Mouse (Mus musculus) stomach, embryonic 14.5 days (tissue): ENCODE results near the gene Pros1. TPM values are rescaled to one million over a fixed set of nuclear protein-coding genes. Genes with fewer than 3 reads are reported as not detected.

Experiments
- ATAC-seq: fragments of 200-750 bp; cut with Nextera tagmentation; 2 replicates; pipeline ENCODE4 v1.8.0; 2017; ENCODE audit warnings: low read depth, moderate TSS enrichment; ENCODE audit not compliant: insufficient number of reproducible peaks, insufficient read depth, low FRiP score
- H3K27ac ChIP-seq: fragments of 300-500 bp; sonication (generic); 2 replicates; pipeline ENCODE4 v1.5.1; 2014; ENCODE audit warnings: mild to moderate bottlenecking, low read length, moderate library complexity, mixed read lengths
- H3K27me3 ChIP-seq: fragments of 300-500 bp; sonication (generic); 2 replicates; pipeline ENCODE4 v1.6.1; 2014; ENCODE audit warnings: low read length, control low read depth, mixed read lengths; ENCODE audit not compliant: control insufficient read depth, insufficient read depth
- H3K36me3 ChIP-seq: fragments of 300-500 bp; sonication (generic); 2 replicates; pipeline ENCODE4 v1.6.1; 2014; ENCODE audit warnings: mild to moderate bottlenecking, control low read depth, low read length, moderate library complexity, mixed read lengths; ENCODE audit not compliant: control insufficient read depth, insufficient read depth
- H3K4me1 ChIP-seq: fragments of 300-500 bp; sonication (generic); 2 replicates; pipeline ENCODE4 v1.6.1; 2014; ENCODE audit warnings: low read length, control low read depth, mixed read lengths; ENCODE audit not compliant: control insufficient read depth, insufficient read depth
- H3K4me2 ChIP-seq: fragments of 300-500 bp; sonication (generic); replicated peaks from 2 replicates; pipeline ENCODE4 v1.6.1; 2014; ENCODE audit warnings: low read depth, low read length, control low read depth
- H3K4me3 ChIP-seq: fragments of 300-500 bp; sonication (generic); 2 replicates; pipeline ENCODE4 v1.5.1; 2014; ENCODE audit warnings: low read depth, low read length, control low read depth
- H3K9ac ChIP-seq: fragments of 300-500 bp; sonication (generic); replicated peaks from 2 replicates; pipeline ENCODE4 v1.6.1; 2014; ENCODE audit warnings: low read depth, mild to moderate bottlenecking, control low read depth, low read length, moderate library complexity, mixed read lengths
- H3K9me3 ChIP-seq: fragments of 300-500 bp; sonication (generic); 2 replicates; pipeline ENCODE4 v1.6.1; 2016; ENCODE audit warnings: low read depth, low read length, control low read depth; ENCODE audit not compliant: control insufficient read depth
- WGBS: fragments of 180-500 bp; shearing (Covaris S2); extraction: QIAGEN DNeasy Blood & Tissue Kit; methylation state at CpG from one replicate; pipeline ENCODE4 v1.1.7; 2014; 5-methylcytosine and 5-hydroxymethylcytosine counted together
- polyA plus RNA-seq: library from polyadenylated mRNA; unstranded; fragments of >200 nt; fragmentation: Nextera tagmentation; extraction: Ambion mirVana; gene quantifications from 2 replicates; pipeline ENCODE4 v1.2.1, GENCODE M21; 2014

Pros1 gene
- polyA plus RNA-seq, 1 experiment from 2014 or later, result 31.8 TPM

DNA sequence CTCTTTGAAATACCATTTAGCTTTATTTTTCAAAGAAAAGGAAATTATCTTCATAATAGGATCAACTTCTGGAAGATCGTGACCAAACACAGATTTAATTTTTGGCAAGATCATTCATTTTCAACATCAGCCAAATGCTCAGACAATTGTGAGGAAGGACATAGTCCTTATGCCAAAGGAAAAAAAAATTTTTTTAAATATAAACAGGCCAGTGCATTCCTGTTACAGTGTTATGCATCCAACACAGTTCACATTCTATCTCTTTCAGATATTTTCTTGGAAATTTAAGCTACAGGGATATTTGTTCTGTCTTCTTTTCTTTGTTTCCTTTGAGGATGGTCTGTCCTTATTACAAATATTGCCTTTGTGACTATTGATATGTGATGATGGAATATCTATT, 57.3 kb downstream of the Pros1 start:
- Histone ChIP-seq H3K9me3 (no peaks in the 10 kb centered on the region), H3K9ac (no peak overlapping the region), H3K36me3 (no peaks in the 10 kb centered on the region), H3K4me2 (no peak overlapping the region), H3K27ac (no peak overlapping the region), H3K4me1 (no peaks in the 10 kb centered on the region), H3K27me3 (no peaks in the 10 kb centered on the region), H3K4me3 (no peak overlapping the region)
- ATAC-seq, result no peak
- 71% methylated on average over 1 of the region's 1 CpGs for WGBS

- WGBS, result 58% methylated on average over 2 of the region's 2 CpGs
- no peak for ATAC-seq
Observed at GRCm38 (mm10) chr16:62912246-62912645, 58.1 kb downstream of the Pros1 start.

GRCm38 (mm10) chr16:62915530-62915929, 61.4 kb downstream of the Pros1 start:
- Histone ChIP-seq H3K4me3 (no peak overlapping the region), H3K27me3 (no peaks in the 10 kb centered on the region), H3K4me2 (no peak overlapping the region), H3K27ac (no peak overlapping the region), H3K36me3 (no peaks in the 10 kb centered on the region; the same call in 1 of the 2 replicates), H3K9me3 (no peaks in the 10 kb centered on the region), H3K4me1 (no peaks in the 10 kb centered on the region), H3K9ac (no peak overlapping the region)
- ATAC-seq, result no peak
- 86% methylated on average over 5 of the region's 5 CpGs for WGBS

More at GRCm38 (mm10) chr16:62912246-62912645, 58.1 kb downstream of the Pros1 start:
- no peaks in the 10 kb centered on the region for H3K4me1 ChIP-seq
- no peaks in the 10 kb centered on the region for H3K27me3 ChIP-seq
- no peak overlapping the region for H3K4me2 ChIP-seq
- no peaks in the 10 kb centered on the region for H3K36me3 ChIP-seq
- H3K9me3 ChIP-seq, result no peaks in the 10 kb centered on the region
- no peak overlapping the region for H3K27ac ChIP-seq
- no peak overlapping the region for H3K4me3 ChIP-seq
- no peak overlapping the region for H3K9ac ChIP-seq

DNA sequence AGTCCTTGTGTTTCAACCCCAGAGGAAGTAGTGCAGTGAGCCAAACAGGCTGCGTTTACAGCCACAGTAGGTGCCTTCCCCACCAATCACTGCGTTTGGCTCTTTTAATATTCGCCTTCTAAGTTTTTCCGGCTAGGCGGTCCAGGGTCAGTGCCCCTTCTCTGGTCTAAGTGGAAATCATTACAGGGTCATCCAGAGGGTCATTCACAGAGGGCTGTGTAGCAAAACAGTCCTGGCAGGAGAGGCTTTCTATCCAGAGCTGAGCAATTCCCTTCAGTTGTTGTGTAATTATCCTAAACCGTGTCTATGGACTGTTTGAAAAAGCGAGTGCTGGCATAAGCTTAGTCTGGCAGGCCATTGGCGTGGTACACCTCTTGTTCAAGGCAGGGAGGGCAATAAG, 68.1 kb downstream of the Pros1 start:
- Histone ChIP-seq H3K27me3 (no peaks in the 10 kb centered on the region), H3K4me2 (no peak overlapping the region), H3K36me3 (no peaks in the 10 kb centered on the region; the same call in 1 of the 2 replicates), H3K4me1 (no peaks in the 10 kb centered on the region), H3K9me3 (no peaks in the 10 kb centered on the region), H3K4me3 (no peak overlapping the region), H3K27ac (no peak overlapping the region), H3K9ac (no peak overlapping the region)
- ATAC-seq, result no peak
- 36% methylated on average over 8 of the region's 8 CpGs for WGBS

- no peaks in the 10 kb centered on the region for H3K4me1 ChIP-seq
- no peak overlapping the region for H3K27ac ChIP-seq
- no peak for ATAC-seq
- no peaks in the 10 kb centered on the region for H3K27me3 ChIP-seq
- no peak overlapping the region for H3K4me2 ChIP-seq
- H3K36me3 ChIP-seq, result no peaks in the 10 kb centered on the region
- no peak overlapping the region for H3K9ac ChIP-seq
- 91% methylated on average over 6 of the region's 6 CpGs for WGBS
- no peaks in the 10 kb centered on the region for H3K9me3 ChIP-seq
- H3K4me3 ChIP-seq, result no peak overlapping the region
Observed at GRCm38 (mm10) chr16:62931341-62931740, 77.2 kb downstream of the Pros1 start.

GRCm38 (mm10) chr16:62936316-62936715, 82.2 kb downstream of the Pros1 start:
- Histone ChIP-seq H3K9ac (no peak overlapping the region), H3K36me3 (no peaks in the 10 kb centered on the region), H3K9me3 (no peaks in the 10 kb centered on the region), H3K27me3 (no peaks in the 10 kb centered on the region), H3K4me2 (no peak overlapping the region), H3K27ac (no peak overlapping the region), H3K4me1 (no peaks in the 10 kb centered on the region; the same call in 1 of the 2 replicates), H3K4me3 (no peak overlapping the region)
- 58% methylated on average over 11 of the region's 11 CpGs for WGBS
- ATAC-seq, result no peak

- H3K36me3 ChIP-seq, result no peaks in the 10 kb centered on the region
- no peak overlapping the region for H3K4me2 ChIP-seq
- WGBS, result 18% methylated on average over 16 of the region's 16 CpGs
- no peaks in the 10 kb centered on the region; the same call in 1 of the 2 replicates for H3K4me1 ChIP-seq
- no peak overlapping the region for H3K27ac ChIP-seq
- H3K9me3 ChIP-seq, result no peaks in the 10 kb centered on the region
- H3K4me3 ChIP-seq, result no peak overlapping the region
- no peak overlapping the region for H3K9ac ChIP-seq
- peak; percentile 63; the same call in 1 of the 2 replicates for ATAC-seq
- no peaks in the 10 kb centered on the region for H3K27me3 ChIP-seq
Observed at GRCm38 (mm10) chr16:62940388-62941003, 86.4 kb downstream of the Pros1 start.

DNA sequence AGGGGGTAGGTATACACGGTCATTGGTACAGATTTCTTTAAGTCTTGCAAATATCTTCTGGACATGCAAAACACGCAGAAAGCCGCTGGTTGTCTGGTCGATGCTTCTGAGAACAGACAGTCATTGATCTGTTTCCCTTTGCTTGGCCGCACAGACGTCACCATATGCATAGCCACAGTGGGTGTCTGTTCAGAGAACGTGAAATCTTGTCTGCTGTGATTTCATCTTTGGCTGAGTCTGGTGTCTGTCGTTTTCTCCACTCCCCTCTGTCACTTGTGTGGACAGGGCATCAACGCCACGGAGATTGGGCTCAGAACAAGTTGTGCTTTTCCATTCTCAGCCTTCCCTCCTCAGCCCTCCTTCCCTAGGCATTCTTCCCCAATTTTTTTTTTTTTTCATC, 87.7 kb downstream of the Pros1 start:
- ATAC-seq, result no peak
- no peak overlapping the region for H3K27ac ChIP-seq
- H3K4me1 ChIP-seq, result no peaks in the 10 kb centered on the region; the same call in 1 of the 2 replicates
- no peaks in the 10 kb centered on the region for H3K27me3 ChIP-seq
- no peaks in the 10 kb centered on the region for H3K36me3 ChIP-seq
- no peak overlapping the region for H3K9ac ChIP-seq
- no peaks in the 10 kb centered on the region for H3K9me3 ChIP-seq
- 79% methylated on average over 10 of the region's 10 CpGs for WGBS
- H3K4me2 ChIP-seq, result no peak overlapping the region
- no peak overlapping the region for H3K4me3 ChIP-seq
